Mouse (Mus musculus): ENCODE results near the gene Borcs7.

The Borcs7 gene

DNA sequence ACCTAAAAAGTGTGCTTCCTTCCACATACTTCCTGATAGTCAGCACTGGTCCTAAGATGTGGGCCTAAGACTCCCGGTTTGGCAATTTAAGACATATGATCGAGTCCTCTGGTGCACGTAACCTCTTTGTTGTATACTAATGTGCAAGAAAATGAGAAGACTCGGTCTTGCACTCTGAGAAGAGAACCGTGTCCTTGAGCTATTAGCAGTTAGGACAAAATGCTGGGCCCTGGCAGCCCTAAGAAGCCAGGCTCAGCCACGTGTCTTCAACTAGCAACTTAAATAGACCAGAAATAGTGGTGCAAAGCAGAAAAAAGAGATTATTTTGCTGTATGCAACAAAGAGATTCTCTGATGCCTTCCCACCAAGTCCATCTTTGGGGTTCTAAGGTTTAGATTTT, 26.9 kb upstream of the Borcs7 start:
- DNase-seq (ENCODE audit: low spot score), result no peak

DNA sequence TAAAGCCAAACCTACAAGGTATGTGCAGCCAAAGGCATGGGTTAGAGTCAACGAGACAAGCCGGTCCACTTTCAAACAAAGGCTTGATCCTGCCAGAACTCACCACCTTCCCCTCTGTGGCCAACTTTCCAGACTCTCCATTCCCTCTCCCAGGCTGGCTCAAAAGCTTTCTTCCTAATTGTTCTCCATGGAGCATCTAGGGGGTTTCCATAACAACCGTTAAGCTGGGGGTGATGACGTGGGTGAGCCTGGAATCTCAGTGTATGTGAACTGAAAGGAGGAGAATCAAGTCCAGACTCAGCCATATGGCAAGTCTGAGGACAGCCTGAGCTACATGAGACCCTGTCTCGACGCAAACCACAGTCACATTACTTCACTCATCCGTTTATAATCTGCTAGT, 24.2 kb upstream of the Borcs7 start:
- DNase-seq (ENCODE audit: low spot score), result no peak

DNA sequence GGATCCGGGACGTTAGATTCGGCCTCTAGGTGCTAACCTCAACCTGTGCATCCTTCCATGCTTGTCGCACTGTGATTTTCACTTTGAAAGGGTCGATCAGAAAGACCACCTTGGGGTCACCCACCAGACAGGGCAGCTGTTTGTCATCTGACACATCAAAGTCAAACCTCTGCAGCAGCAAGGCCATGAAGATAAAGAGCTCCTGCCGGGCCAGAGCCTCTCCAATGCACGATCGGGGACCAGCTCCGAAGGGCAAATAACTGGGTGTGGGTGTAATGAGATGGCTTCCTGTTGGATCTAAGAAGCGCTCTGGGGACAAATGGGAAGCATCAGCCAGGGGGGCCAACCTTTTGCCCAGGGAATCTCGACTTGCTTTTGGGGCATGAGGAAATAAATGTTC, 22.4 kb upstream of the Borcs7 start:
- DNase-seq (ENCODE audit: low spot score), result no peak

GRCm38 (mm10) chr19:46668263-46668662, 21.4 kb upstream of the Borcs7 start:
- DNase-seq (ENCODE audit: low spot score), result no peak

DNA sequence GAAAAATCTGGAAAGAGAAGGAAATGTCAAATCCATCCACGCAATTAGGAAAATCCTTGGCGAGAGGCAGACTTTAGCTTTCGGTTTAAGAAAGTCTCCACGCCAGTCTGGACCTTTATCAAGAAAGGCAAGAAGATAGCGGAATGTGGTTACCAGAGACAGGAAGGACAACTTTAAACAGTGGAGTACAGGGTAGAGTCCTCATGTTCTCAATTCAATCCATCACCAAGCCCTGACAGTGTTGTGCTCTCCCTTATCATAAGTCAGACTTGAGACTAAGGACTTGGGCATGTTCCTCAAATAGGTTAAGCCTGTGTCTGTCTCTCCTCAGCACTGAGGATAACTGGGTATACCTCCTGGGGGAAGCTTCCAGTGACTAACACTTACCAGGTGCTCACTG, 19.9 kb upstream of the Borcs7 start:
- DNase-seq (ENCODE audit: low spot score), result no peak

DNA sequence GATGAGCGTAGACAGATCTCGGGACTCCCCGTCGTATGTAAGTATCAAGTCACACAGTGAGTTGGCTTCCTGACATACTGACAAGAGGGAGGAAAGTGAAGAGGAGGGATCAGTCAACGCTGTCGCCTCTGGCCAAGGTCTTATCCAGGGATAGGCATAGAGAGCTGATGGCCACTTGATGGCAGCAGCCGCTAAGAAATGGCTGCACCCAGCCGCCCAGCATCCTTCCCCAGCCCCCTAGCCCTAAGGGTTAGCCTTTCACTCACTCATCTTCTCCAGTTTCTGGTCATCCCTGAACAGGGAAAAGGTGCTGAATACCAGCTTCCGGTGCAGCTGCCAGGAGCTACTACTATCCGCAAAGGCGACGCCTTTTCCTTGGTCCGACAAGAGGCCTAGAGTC, 19.0 kb upstream of the Borcs7 start:
- DNase-seq (ENCODE audit: low spot score), result peak; percentile 57

GRCm38 (mm10) chr19:46672766-46673418, 16.8 kb upstream of the Borcs7 start, which contains the start of gene Cyp17a1:
TSS of gene Cyp17a1 (minus strand) at chr19:46673172.
- DNase-seq (ENCODE audit: low spot score), result no peak

DNA sequence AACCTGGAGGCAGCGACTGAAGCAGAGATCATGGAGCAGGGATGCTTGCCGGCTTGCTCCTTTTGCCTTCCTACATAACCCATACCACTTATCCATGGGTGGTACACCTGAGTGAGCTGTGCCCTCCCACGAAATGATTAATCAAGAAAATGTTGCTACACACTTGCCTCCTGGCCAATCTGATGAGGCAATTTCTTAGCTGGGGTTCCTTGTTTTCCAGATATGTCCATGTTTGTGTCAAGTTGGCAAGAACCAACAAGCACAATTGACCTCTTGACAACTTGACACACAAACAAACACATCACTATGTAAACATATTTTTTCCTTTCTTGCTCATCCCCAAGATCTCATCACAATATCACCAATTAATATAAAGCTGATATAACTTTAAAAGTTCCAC, 14.1 kb upstream of the Borcs7 start:
- DNase-seq (ENCODE audit: low spot score), result no peak

DNA sequence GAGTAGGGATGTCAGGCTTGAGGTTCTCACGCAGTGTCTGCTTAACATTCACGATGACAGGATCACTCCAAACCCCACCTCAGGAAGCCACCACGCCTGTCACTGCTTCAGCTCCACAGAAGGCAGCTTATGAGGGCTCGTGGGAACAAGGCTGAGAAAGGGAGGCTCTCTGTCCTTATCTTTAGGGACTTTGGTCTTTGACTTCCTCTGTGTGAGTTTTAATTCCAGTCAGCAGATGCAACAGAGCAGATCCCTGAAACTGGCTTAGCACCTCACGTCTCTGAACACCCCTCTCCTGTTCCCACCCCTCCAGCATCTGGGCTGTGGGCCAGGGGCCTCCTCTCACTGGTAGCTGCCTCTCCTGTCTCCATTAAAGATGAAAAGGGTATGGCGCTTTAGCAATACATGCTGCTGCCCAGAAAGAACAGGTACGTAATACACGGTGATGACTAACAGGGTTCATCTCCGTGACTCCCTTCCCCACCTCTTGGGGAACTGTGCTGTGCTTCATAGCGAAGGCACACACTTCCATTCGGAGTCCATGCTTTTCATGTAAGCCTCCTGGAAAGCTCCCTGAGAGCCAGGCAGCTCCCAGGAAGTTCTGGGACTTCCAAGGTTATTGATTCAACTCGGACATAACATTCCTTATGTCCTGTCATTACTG, 9.9 kb upstream of the Borcs7 start:
- no peak for DNase-seq (ENCODE audit: low spot score)

DNA sequence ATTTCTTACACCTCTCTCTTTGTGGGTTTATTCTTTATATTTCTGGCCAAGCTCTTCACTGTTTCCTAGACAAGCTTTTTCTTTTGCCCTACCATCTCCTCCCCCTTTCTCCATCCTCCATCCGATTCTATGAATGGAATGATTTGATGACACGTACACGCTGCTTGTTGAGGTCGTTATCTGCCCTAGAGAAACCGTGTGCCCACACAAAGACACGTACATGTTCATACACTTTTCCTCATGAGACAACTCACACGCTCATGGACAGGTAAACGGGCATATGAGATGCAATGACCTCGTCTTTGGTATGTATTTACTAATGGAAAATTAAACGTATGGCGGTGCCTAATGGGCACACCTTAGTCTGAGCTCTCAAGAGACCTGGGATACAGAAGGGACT, 681 bp downstream of the Borcs7 start:
- no peak for DNase-seq (ENCODE audit: low spot score)

- no peak for DNase-seq (ENCODE audit: low spot score)
Measured at GRCm38 (mm10) chr19:46691078-46691477, 1.4 kb downstream of the Borcs7 start.

GRCm38 (mm10) chr19:46693146-46693545, 3.4 kb downstream of the Borcs7 start:
- no peak for DNase-seq (ENCODE audit: low spot score)

GRCm38 (mm10) chr19:46696482-46696881, 6.8 kb downstream of the Borcs7 start:
- no peak for DNase-seq (ENCODE audit: low spot score)

- no peak for DNase-seq (ENCODE audit: low spot score)
Measured at GRCm38 (mm10) chr19:46696943-46697342, 7.2 kb downstream of the Borcs7 start.

GRCm38 (mm10) chr19:46697840-46698517, 8.3 kb downstream of the Borcs7 start:
- no peak for DNase-seq (ENCODE audit: low spot score)

- peak; percentile 25 for DNase-seq (ENCODE audit: low spot score)
Measured at GRCm38 (mm10) chr19:46699011-46699481, 9.3 kb downstream of the Borcs7 start.

GRCm38 (mm10) chr19:46701156-46701555, 11.4 kb downstream of the Borcs7 start:
- no peak for DNase-seq (ENCODE audit: low spot score)

- DNase-seq (ENCODE audit: low spot score), result no peak
Measured at GRCm38 (mm10) chr19:46705779-46706495, 16.2 kb downstream of the Borcs7 start.

GRCm38 (mm10) chr19:46706540-46707295, 17.0 kb downstream of the Borcs7 start:
- no peak for DNase-seq (ENCODE audit: low spot score)

- DNase-seq (ENCODE audit: low spot score), result peak; percentile 67
Measured at GRCm38 (mm10) chr19:46707296-46708151, 17.8 kb downstream of the Borcs7 start, which contains the start of gene As3mt. TSS of gene As3mt (plus strand) at chr19:46707458.

DNA sequence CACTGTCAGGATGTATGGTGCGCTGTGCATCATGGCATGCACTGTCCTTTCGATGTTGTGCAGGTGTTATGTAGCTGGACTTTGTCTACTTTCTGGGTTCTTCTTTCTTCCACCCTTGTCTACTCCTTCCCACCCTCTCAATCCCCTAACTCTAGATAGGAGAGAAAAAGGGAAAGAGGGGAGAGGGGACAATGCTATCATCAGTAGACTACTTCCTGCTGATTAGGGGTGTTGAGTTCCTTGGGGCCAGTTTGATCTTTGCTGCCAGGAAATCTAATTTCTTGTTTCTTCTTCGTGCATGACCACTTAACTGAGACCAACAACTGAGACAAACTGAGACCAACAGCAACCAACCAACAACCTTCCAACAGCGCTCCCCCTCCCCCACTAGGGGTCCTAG, 20.9 kb downstream of the Borcs7 start:
- DNase-seq (ENCODE audit: low spot score), result no peak

Measured in layer of hippocampus, adult 11-12 months (tissue).